Mouse (Mus musculus) kidney, adult 11 months (tissue): ENCODE results near the gene Palm.

Experiments used
- DNase-seq: peaks from one replicate; pipeline ENCODE4 v3.0.0; 2022

Gene Palm

GRCm38 (mm10) chr10:79800508-79800907, 7.1 kb downstream of the Palm start:
- no peak for DNase-seq

- peak; percentile 85 for DNase-seq
These were observed 8.5 kb downstream of the Palm start for GRCm38 (mm10) chr10:79801837-79802236.

- DNase-seq = peak; percentile 90
These were observed 9.1 kb downstream of the Palm start for GRCm38 (mm10) chr10:79802331-79802971.

DNA sequence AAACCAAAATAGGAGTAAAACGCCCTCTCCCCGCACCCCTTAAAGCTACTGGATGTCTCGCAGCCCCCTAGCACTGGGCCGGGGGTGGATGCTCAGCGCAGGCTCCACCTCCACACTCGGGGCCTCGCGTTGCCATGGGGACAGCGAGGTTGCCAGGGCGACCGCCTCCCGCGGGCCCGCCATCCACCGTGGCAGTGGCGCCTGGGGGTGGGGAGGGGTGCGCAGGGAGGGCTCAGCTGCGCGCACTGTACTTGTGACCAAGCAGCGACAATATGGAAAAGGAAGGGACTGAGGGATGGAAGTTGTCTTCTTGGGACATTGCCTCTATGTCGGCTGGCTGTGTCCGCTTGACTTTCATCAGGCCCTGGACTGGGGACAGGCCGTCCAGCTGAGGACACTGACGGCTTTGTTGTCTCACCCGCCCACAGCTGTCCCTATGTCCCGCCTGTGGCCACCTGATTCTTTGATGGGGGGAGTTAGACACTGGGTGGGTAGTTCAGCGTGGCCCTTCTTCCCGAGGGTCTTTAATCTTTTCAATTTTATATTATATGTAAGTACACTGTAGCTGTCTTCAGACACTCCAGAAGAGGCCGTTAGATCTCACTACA, 10.4 kb downstream of the Palm start:
- no peak for DNase-seq

DNA sequence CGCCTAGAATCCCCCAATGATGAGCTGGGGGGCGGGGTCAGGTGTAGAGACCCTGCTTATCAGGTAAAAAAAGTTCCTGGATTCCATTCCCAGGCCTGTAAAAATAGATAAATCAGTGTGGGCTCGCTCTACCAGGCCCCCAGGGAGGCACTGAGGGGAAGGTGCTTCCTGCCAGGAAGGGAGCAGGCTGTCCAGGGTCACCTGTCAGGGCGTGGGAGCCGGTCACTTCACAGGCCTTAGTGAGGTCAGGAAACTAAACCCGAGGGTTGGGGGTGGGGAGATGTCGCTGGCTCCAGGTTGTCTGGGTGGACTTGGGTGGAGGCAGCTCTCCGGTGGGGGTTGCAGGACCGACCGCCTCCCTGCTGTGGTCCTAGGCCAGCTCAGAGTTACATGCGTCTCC, 12.3 kb downstream of the Palm start:
- peak; percentile 78 for DNase-seq

- no peak for DNase-seq
These were observed 13.0 kb downstream of the Palm start for GRCm38 (mm10) chr10:79806331-79806730.

GRCm38 (mm10) chr10:79806972-79807371, 13.6 kb downstream of the Palm start:
- DNase-seq = no peak

GRCm38 (mm10) chr10:79807826-79808225, 14.5 kb downstream of the Palm start:
- DNase-seq = no peak

DNA sequence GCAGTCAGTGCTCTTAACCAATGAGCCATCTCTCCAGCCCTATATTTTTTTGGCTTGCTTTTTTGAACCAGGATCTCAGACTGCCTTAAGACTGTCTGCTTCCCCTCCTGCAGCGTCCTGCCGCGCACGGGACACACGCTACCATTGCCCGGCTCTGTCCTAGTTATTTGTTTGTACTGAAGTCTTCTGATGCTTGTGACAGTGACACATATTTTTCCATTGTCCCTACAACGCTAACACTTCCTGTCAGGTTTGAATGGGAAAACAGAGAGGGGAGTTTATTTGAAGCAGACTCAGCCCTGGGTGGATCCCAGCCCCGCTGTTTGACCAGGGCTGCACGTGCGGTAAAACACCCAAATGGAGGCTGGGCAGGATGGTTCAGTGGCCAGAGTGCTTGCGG, 15.4 kb downstream of the Palm start:
- no peak for DNase-seq

DNA sequence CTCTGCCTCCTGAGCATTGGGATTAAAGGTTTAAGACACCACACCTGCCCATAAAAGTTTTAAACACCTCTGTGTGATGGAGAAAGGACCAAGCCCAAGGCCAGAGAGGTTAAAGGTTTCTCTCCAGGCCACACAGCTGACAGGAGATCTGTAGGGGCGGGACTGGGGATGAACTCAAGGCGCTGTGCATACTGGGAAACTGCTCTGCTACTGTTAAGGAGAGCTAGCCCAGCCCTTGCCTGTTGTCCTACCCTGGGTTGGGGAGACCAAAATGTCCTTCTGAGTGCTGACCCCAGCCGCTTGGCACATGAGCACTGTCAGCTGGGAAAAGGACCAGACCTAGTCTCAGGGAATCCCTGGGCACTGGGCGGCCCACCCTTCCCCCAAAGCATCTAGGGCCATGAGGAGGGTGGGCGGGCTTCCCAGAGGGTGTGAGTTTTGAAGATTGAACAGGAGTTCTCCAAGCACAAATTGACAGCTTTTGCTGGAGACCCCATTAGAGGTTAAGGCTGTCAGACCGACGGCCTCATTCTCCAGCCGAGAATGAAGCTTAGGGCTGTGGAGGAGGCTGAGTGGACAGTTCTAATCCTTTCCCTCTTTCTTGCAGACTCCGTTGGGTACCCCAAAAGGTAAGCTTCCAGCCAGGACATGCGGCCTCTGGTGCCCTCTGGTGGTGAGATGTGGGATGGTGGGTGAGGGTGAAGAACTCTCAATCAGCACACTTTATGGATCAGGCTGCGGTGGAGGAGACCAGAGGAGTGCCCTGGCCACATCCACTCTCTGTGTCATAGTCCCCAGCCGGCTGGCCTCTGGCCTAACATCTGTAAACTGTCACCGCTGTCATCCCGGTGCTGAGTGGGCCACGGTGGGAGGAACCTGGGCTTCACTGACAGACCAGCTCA, 18.6 kb downstream of the Palm start:
- DNase-seq = peak; percentile 78

DNA sequence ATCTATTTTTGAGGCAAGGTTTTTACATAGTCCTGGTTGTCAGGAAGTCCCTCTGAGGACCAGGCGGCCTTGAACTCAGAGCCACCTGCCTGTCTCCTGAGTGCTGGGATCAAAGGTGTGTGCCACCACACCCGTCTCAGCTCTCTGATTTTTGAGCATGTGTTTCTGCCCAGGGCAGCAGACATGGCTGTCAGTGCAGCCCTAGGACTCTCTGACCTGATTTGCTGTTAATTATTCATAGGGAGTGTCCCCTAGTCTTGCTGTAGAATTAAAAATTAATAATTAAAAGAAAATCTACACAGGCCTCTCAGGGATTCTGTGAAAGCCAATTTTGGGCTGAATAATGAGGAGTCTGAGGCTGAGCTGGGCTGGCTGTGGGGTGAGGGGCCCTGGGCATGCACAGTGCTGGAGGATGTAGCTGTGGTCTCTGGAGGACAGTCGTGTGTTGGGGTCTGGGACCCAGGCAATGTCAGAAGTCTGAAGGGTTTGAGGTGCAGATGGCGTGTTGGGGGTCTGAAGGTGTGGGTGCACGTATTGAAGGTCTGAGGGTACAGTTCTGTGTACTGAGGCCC, 21.0 kb downstream of the Palm start:
- peak; percentile 87 for DNase-seq

DNA sequence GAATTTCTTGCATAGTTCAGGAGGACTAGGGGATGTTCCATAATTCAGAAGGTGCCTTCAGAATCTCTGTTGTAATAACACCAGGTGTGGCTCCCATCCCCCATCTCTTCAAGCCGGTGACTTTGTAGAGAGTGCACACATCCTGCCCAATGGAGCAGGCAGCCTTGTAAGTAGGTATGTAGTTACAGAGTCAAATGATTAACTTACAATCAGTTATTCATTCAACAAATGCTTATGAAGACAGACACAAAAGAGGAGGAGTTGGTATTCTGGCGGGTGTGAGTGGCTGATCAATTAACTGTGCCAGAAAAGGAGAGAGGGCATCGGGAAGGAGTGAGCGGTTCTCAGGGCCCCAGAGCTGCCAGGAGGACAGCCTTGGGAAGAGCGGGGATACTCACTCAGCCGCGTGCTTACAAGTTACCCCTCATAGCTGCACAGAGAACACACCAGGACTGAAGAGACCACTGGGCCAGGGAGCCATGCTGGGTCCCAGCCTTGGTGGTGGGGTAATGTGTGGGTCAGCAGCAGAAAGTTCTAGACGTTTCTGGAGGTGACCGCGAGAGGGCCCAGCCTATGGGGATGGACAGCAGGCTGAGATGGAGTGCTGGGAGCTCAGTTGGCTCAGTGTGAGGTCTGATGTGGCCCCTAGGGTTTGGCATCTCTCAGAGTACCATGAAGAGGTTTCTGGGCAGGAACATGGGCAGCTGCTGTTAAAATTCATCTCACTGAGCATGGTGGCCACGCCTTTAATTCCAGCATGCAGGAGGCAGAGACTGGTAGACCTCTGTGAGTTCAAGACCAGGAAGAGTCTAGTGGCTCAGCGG, 22.5 kb downstream of the Palm start:
- DNase-seq = peak; percentile 93

DNA sequence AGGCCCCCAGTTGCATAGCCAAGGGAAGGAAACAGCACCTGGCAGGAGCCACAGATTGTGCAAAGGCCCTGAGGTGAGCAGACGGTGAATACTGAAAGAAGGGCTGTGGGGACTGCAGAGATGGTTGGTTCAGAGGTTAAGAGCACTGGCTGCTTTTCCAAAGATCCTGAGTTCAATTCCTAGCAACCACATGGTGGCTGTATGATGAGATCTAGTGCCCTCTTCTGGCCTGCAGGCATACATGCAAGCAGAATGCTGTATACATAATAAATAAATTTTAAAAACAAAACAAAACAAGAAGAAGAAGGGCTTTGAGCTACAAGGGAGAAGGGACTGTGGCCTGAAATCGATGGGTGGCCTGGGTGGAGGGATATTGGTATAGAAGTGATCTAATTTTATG, 23.7 kb downstream of the Palm start:
- peak; percentile 19 for DNase-seq

DNA sequence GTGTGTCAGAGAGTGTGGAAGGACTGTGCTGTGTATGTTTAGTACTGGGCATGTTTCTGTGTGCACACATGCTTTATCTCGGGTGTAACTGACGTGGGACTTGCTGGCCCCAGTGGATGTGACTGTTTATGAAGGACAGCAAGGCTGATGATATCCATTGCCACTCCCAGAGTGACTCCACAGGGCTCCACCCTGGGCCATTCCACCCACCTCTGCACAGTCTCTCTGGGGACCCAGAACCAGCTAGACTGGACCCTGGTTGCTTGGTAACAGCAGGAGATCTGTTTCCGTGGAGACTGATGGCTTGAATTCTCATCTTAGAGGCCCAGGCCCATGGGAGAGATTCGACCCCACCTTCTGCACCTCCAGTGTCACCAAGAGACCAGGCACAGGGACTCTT, 24.9 kb downstream of the Palm start:
- peak; percentile 22 for DNase-seq

DNA sequence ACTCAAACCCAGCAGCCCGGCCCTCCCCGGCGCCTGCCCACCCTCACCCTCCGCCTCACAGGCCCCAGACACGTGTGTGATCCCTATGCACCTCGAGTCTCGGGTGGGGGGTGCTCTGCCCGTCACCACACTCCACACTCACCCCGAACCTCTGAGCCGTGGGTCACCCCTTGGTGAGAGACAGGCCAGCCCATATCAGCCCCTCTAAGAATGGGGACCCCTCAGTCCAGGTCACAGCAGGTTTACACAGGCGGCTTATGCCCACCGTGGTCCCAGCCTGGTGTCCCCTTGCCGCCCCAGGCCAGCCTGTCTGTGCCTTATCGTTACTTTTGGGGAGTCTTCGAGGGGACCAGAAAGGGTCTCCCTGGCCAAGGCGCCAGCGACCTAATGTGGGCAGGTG, 26.2 kb downstream of the Palm start:
- no peak for DNase-seq

GRCm38 (mm10) chr10:79820277-79820676, 26.9 kb downstream of the Palm start:
- no peak for DNase-seq

DNA sequence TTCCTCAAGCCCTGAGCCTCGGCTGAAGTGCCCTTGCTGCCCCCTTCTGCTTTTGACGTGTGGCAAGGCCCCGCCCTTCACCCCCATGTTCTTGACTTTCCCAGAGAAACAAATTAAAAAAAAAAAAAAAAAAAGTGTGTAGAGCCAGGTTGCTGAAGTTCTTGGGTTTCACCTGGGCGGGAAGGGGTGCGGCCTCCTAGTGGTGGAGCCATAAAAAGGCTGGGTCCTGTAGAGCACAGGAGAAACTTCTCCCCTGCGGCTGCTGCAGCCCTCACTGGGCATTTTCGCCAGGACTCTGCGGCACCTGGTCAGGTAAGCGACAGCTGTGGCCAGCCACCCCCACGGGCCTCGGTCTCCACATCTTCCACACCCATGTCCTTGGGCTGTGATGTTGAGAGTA, 27.4 kb downstream of the Palm start, which contains the start of gene Misp:
Gene Misp (plus strand): TSS at position 208 of the 400 bp plus-strand sequence.
- DNase-seq = peak; percentile 76

DNA sequence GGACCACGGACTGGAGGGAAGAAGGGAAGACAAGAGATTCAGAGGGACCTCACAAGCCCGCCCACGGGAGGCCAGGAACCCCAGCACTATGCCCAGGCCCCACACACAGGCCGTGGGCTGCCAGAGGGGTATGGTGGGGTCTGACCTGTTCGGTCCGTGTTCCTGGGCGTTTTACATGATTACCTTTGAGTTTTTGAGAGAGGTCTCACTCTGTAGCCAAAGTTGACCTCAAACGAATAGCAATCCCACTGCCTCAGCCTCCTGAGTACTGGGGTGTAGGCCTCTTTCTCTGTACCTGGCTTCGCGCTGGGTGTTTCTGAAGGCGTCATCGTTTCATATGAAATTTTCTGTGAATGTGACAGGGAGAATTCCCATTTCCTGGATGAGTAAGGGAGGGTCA, 28.4 kb downstream of the Palm start:
- DNase-seq = peak; percentile 19

GRCm38 (mm10) chr10:79822372-79822771, 29.0 kb downstream of the Palm start:
- peak; percentile 89 for DNase-seq

- DNase-seq = peak; percentile 26
These were observed 29.6 kb downstream of the Palm start for GRCm38 (mm10) chr10:79823011-79823410.

DNA sequence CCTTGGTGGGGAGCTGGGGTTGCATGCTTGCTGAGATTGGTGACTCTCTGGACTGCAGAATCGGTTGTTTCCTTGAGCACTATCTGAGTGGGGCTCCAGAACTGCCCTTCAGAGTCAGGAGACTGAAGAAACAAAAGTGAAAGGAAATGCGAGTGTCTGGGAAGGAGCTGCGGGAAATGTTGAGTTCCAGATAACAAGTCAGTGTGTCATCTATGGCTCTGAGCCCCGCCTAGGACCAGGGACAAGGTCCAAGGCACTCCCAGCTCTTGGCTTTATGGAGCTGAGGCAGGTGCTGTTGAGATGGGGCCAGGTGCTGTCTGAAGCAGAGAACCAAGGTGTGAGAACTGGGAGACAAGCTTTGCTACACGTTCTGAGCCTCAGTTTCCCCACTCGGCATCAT, 31.0 kb downstream of the Palm start:
- peak; percentile 34 for DNase-seq

DNA sequence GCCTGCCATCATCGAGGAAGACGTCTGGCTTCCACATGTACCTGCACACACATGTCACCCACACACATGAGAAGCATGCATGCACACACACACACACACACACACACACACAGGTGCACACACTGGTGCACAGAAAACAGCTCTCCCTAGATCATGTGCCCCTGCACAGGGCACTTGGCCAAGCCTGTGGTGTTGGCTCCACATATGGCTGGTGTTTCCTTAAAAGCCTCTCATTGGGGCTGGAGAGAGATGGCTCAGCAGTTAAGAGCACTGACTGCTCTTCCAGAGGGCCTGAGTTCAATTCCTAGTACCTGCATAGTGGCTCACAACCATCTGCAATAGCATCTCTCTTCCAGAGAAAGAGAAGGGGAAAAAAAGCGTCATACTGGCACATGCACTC, 38.2 kb downstream of the Palm start:
- no peak for DNase-seq
